Mouse (Mus musculus) cerebellum, adult 9-10 months (tissue): ENCODE measurements around the gene Tmub2.
A peak's percentile ranks its signal among the peaks of the same experiment; 100 is the strongest.

Source experiments
- DNase-seq: peaks from one replicate; pipeline ENCODE4 v3.0.0; 2022

Gene Tmub2

DNA sequence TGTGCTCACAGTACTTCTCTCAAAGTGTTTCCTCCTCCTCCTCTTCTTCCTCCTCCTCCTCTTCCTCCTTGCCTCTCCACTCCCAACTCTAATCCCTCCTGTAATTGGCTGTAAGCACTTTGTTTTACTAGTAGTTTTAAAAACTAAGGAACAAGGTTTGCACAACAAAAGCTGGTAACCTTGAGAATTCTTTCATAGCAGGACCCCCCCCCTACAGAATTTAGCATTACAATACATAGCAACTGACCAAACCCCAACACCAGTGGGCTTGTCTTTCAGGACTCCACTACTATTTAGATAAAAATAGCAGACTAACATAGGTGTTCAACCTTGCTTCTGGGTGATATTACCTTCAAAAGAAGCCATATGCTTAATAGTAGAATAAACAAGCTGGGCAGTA, 44.8 kb downstream of the Tmub2 start:
- DNase-seq: no peak

DNA sequence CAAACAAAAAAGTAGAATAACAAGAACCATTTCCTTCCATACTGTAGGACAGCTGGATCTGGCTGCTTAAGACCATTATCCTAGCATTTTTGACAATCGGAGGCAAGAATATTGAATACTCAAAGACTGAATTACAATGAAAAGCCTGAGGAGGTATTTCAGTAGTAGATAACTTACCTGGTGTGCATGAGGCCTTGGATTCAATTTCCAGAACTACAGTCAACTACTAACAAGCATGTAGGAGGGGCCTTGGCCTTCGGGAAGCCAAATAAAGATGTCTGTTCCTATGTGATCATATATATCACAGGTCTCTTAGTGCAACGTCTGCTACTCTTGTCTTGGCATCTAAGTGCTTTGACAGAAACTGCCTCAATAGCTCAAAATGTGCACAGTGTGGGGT, 45.3 kb downstream of the Tmub2 start:
- DNase-seq: no peak

GRCm38 (mm10) chr11:102331806-102332205, 47.1 kb downstream of the Tmub2 start:
- DNase-seq: no peak

GRCm38 (mm10) chr11:102333061-102333460, 48.3 kb downstream of the Tmub2 start:
- DNase-seq: no peak

GRCm38 (mm10) chr11:102334010-102334409, 49.3 kb downstream of the Tmub2 start:
- no peak for DNase-seq

DNA sequence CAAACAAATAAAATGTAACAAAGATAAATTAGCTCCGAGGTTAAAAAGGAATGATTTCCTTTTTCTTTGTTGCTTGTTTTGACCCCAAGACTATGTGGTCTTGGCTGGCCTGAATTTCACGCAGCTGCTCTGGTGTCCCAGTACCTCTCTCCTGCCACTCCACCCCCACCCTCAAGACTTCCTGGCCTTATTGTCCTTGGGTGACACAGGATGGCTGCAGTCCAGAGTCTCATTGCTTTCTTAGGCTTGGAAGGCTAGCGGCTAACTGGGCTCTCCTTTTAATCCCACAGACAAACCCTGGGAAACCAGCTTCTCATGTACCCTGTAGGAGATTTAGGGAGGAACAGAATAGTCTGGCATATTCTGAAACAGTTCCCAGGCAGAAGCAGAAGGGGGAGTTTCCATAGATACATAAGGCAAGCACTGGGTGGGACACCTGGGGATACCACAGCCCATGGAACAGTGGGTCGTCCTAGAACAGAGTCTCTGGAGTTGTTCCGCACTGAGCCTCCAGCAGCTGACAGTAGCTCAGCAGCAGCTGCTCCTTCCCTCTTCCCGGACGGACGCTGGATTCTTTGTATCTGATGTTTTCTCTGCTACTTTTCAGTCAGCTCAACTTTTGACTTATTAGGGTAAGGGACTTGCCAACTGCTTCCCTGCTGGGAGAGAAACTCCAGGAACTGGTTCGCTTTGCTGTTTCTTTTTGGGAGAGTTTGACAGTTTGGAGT, 50.4 kb downstream of the Tmub2 start:
- DNase-seq: no peak

GRCm38 (mm10) chr11:102336191-102336590, 51.5 kb downstream of the Tmub2 start:
- no peak for DNase-seq

DNA sequence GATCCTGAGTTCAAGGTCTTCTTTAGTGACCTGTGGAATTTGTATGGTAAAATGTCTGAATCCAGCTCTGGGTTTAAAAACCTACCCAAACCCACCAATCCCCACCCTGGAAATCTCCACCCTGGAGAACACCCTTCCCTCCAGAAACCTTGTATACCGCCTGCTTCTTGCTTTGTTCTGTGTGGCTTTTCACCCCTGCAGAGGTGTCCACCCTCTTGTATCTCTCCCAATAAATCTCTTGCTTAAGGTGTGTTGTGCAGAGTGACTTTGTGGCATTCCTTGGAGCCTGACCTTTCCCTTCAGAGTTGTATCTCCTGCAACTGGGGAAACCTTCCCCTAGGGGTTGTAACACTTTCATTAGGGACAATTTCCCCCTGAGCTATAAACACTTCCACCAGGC, 53.2 kb downstream of the Tmub2 start:
- no peak for DNase-seq

- peak; percentile 99 for DNase-seq
Observed at GRCm38 (mm10) chr11:102338561-102338960, 53.8 kb downstream of the Tmub2 start.
